Mouse (Mus musculus) stomach, postnatal 0 days (tissue): ENCODE measurements at regions not wholly inside any gene's neighbourhood (a gene's known extent, or its start where the extent isn't known, plus 50 kb on each side); places are given as distances from the start of the nearest gene placed in this dataset.

ENCODE experiments used
- ATAC-seq: fragments of 200-750 bp; cut with Nextera tagmentation; 2 replicates; pipeline ENCODE4 v1.8.0; 2017; ENCODE audit not compliant: low FRiP score, low TSS enrichment
- DNase-seq: peaks from one replicate; pipeline ENCODE4 v3.0.0-alpha.2; 2016; ENCODE audit warnings: low spot score
- H3K27ac ChIP-seq: fragments of 300-500 bp; sonication (generic); replicated peaks from 2 replicates; pipeline ENCODE4 v1.5.1; 2014; ENCODE audit warnings: mild to moderate bottlenecking, control low read depth
- H3K27me3 ChIP-seq: fragments of 300-500 bp; sonication (generic); 2 replicates; pipeline ENCODE4 v1.6.1; 2014; ENCODE audit warnings: low read length; ENCODE audit not compliant: control insufficient read depth, insufficient read depth
- H3K36me3 ChIP-seq: fragments of 300-500 bp; sonication (generic); 2 replicates; pipeline ENCODE4 v1.6.1; 2014; ENCODE audit warnings: low read length, mixed read lengths; ENCODE audit not compliant: control insufficient read depth, insufficient read depth
- H3K4me1 ChIP-seq: fragments of 300-500 bp; sonication (generic); replicated peaks from 2 replicates; pipeline ENCODE4 v1.6.1; 2014; ENCODE audit warnings: antibody characterized with exemption; ENCODE audit not compliant: control insufficient read depth, insufficient read depth
- H3K4me2 ChIP-seq: fragments of 300-500 bp; sonication (generic); replicated peaks from 2 replicates; pipeline ENCODE4 v1.6.1; 2014; ENCODE audit warnings: low read depth, mild to moderate bottlenecking, control low read depth, moderate library complexity
- H3K4me3 ChIP-seq: fragments of 300-500 bp; sonication (generic); 2 replicates; pipeline ENCODE4 v1.5.1; 2014; ENCODE audit warnings: low read depth, low read length, control low read depth
- H3K9ac ChIP-seq: fragments of 300-500 bp; sonication (generic); 2 replicates; pipeline ENCODE4 v1.6.1; 2014; ENCODE audit warnings: mild to moderate bottlenecking, low read length, control low read depth, mixed read lengths
- H3K9me3 ChIP-seq: fragments of 300-500 bp; sonication (generic); 2 replicates; pipeline ENCODE4 v1.6.1; 2016; ENCODE audit warnings: low read length; ENCODE audit not compliant: control insufficient read depth
- CTCF ChIP-seq: IDR thresholded peaks from 2 replicates; pipeline ENCODE4 v1.5.1; 2016; ENCODE audit warnings: antibody characterized with exemption, low read depth, mild to moderate bottlenecking, moderate library complexity
- EP300 ChIP-seq: optimal IDR thresholded peaks from 2 replicates; pipeline ENCODE3; 2016; ENCODE audit warnings: antibody characterized with exemption
- WGBS: fragments of 180-500 bp; shearing (Covaris S2); extraction: QIAGEN DNeasy Blood & Tissue Kit; methylation state at CpG from one replicate; pipeline ENCODE4 v1.1.7; 2014; 5-methylcytosine and 5-hydroxymethylcytosine counted together

- Histone ChIP-seq H3K4me2 (no peak overlapping the region), H3K4me3 (no peak overlapping the region), H3K9ac (no peak overlapping the region), H3K9me3 (no peaks in the 10 kb centered on the region), H3K27me3 (no peaks in the 10 kb centered on the region), H3K4me1 (no peaks in the 10 kb centered on the region), H3K27ac (no peak overlapping the region), H3K36me3 (no peaks in the 10 kb centered on the region)
- TF ChIP-seq EP300 (no peak), CTCF (no peak)
- DNase-seq (no peak), ATAC-seq (no peak)
- WGBS = 78% methylated on average over 3 of the region's 3 CpGs
Measured at GRCm38 (mm10) chr13:101920384-101920783, 152.4 kb upstream of the Pik3r1 start.

- TF ChIP-seq CTCF (no peak), EP300 (no peak)
- H3K36me3 ChIP-seq = no peaks in the 10 kb centered on the region
- H3K9me3 ChIP-seq = no peaks in the 10 kb centered on the region
- no peaks in the 10 kb centered on the region for H3K27me3 ChIP-seq
- H3K27ac ChIP-seq = no peak overlapping the region
- 91% methylated on average over 2 of the region's 2 CpGs for WGBS
- no peak for ATAC-seq
- no peak overlapping the region for H3K4me3 ChIP-seq
- H3K9ac ChIP-seq = no peak overlapping the region
- H3K4me1 ChIP-seq = no peaks in the 10 kb centered on the region
- no peak overlapping the region for H3K4me2 ChIP-seq
- DNase-seq = no peak
Measured at GRCm38 (mm10) chr13:101924637-101925036, 156.6 kb upstream of the Pik3r1 start.

DNA sequence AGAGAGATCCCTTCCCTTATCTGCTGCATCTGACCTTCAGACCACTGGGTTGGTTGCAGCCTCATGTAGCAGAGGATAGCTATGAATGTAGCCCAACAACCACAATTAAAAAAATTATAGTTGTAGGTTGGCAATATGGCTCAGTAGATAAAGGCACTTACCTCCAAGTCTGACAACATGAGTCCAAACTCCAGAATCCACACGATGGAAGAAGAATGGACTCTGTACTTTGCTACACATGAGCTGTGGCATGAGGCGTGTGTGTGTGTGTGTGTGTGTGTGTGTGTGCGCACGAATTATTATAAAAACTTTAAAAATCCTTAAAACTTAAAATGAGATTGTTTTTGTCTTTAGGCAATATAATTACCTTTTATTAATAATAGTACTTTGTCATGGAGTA, 163.2 kb upstream of the Pik3r1 start:
- no peaks in the 10 kb centered on the region for H3K27me3 ChIP-seq
- H3K4me1 ChIP-seq = no peaks in the 10 kb centered on the region
- TF ChIP-seq CTCF = no peak
- no peak for TF ChIP-seq EP300
- 89% methylated on average over 4 of the region's 4 CpGs for WGBS
- no peak for DNase-seq
- no peak overlapping the region for H3K4me2 ChIP-seq
- no peak overlapping the region for H3K27ac ChIP-seq
- H3K4me3 ChIP-seq = no peak overlapping the region
- no peaks in the 10 kb centered on the region for H3K9me3 ChIP-seq
- no peak overlapping the region for H3K9ac ChIP-seq
- ATAC-seq = no peak
- no peaks in the 10 kb centered on the region for H3K36me3 ChIP-seq

- Histone ChIP-seq H3K4me3 (no peak overlapping the region), H3K9ac (no peak overlapping the region), H3K9me3 (no peaks in the 10 kb centered on the region), H3K27ac (no peak overlapping the region), H3K4me1 (no peaks in the 10 kb centered on the region), H3K27me3 (no peaks in the 10 kb centered on the region), H3K36me3 (no peaks in the 10 kb centered on the region), H3K4me2 (no peak overlapping the region)
- 77% methylated on average over 1 of the region's 1 CpGs for WGBS
- no peak for ATAC-seq
- no peak for DNase-seq
- TF ChIP-seq EP300 (no peak), CTCF (no peak)
Measured at GRCm38 (mm10) chr13:101931882-101932281, 163.9 kb upstream of the Pik3r1 start.

DNA sequence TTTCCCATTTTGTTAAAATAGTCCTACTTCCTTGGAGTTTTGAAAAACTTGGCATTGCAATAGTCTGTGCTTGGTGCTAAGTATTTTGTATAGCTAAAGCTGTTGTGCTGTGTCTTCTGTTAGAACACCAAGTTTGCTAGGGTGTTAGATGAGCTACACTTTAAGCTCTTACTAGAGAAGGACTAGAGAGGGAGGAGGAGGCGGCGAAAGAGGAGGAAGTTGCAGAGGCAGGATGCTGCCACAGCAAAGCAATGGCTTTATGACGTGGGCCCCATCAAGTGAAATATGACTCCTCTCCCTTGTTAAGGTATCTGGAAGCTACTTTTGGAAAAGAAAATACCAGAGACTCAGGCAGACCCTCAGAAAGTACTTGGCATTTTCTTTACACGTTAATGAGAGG, 167.8 kb upstream of the Pik3r1 start:
- 74% methylated on average over 4 of the region's 4 CpGs for WGBS
- no peak overlapping the region for H3K9ac ChIP-seq
- H3K36me3 ChIP-seq = no peaks in the 10 kb centered on the region
- H3K4me3 ChIP-seq = no peak overlapping the region
- no peaks in the 10 kb centered on the region for H3K9me3 ChIP-seq
- no peak for ATAC-seq
- DNase-seq = no peak
- H3K4me2 ChIP-seq = no peak overlapping the region
- no peaks in the 10 kb centered on the region for H3K4me1 ChIP-seq
- no peak for TF ChIP-seq EP300
- no peak for TF ChIP-seq CTCF
- no peak overlapping the region for H3K27ac ChIP-seq
- no peaks in the 10 kb centered on the region for H3K27me3 ChIP-seq

DNA sequence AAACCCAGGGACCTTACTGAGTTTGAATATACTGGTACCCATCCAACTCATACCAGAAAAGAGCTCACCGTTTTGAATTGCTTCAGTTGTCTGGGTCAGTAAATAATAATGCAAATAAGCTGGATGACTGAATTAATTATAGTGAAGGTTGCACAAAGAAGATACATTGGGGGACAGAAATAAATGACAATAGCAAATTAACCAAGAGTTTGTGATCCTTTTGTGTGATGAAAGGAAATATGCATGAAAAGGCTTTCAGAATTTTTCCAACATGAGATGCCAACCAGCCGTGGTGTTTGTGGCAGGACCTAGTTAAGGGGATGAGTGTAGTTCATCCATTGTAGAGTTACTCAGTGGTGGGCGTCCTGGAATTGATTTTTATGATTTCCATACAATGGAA, 186.5 kb upstream of the Pik3r1 start:
- no peak overlapping the region for H3K9ac ChIP-seq
- H3K9me3 ChIP-seq = no peaks in the 10 kb centered on the region
- WGBS = 81% methylated on average over 3 of the region's 3 CpGs
- H3K4me1 ChIP-seq = no peaks in the 10 kb centered on the region
- ATAC-seq (no peak), DNase-seq (no peak)
- no peaks in the 10 kb centered on the region for H3K27me3 ChIP-seq
- TF ChIP-seq EP300 (no peak), CTCF (no peak)
- no peak overlapping the region for H3K4me3 ChIP-seq
- H3K27ac ChIP-seq = no peak overlapping the region
- no peaks in the 10 kb centered on the region for H3K36me3 ChIP-seq
- no peak overlapping the region for H3K4me2 ChIP-seq
